17 mouse cellular contexts compared by ENCODE assay signal in the genomic region with DNA sequence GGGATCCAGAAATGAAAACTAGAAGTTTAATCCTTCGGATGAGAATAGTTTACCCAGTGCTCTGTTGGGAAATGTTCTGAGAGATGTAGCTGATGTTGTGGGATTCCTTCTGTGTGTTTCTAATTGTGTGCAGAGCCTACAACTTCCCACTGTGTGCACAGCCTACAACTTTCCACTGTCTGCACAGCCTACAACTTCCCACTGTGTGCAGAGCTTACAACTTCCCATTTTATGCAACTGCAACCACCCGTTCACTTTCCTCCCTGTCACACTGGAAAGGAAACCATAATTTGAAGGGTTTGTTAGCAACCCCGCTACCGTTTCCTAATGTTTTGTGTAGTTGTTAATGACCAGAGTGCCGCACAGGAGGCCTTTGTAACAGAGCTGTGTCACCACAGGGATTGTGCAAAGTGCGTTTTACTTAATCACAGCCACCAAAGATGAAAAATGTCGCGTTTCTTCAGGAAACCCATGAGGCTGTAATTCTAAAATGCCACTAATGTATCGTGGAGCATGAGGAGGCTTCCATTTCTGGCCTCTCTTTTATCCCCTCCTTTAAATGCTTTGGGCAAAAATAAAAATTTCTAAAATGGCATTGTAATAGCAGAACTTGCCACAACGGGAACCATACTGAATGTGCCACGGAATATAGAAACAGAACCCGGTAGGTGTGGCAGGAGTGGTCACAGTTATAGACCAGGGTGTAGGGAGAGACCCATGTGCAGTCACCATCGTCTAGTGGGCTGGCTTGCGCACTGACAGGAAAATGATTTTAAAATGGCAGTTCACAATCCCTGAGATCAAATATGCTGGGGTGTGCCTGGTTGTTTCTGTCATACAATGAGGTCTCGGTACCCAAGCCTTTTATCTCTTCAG.
DNase-seq lines count a peak whose midpoint lies in the region; ATAC-seq and TF ChIP-seq lines count a peak whose summit lies in the region.
"Had no signal": no experiment of that assay in that cellular context is flagged by ENCODE, and none has a peak within 500 bp of the region (broad histone marks: within the 10 kb centered on the region; RNA-seq: fewer than 3 reads in every experiment).

No protein-coding gene starts in this region.

- no peaks in the 10 kb centered on the region for H3K4me1 ChIP-seq in forebrain, embryonic 15.5 days
- H3K4me1 ChIP-seq in forebrain, embryonic 10.5 days = peaks cover 22% of the 10 kb centered on the region
- H3K4me1 ChIP-seq in hindbrain, postnatal 0 days (ENCODE audit: insufficient read depth, low read length) = peaks cover under 1% of the 10 kb centered on the region; the same call in 1 of the 2 replicates
- H3K4me1 ChIP-seq: intestine, embryonic 15.5 days had no signal

- WGBS in forebrain, embryonic 15.5 days = 52% methylated on average over 15 of the region's 15 CpGs
- 83% methylated on average over 15 of the region's 15 CpGs for WGBS in forebrain, embryonic 10.5 days
- WGBS in hindbrain, postnatal 0 days = 66% methylated on average over 15 of the region's 15 CpGs

- no peaks in the 10 kb centered on the region for H3K27me3 ChIP-seq in forebrain, embryonic 15.5 days
- H3K27me3 ChIP-seq in forebrain, embryonic 10.5 days (ENCODE audit: poor library complexity, severe bottlenecking) = no peaks in the 10 kb centered on the region
- H3K27me3 ChIP-seq in hindbrain, postnatal 0 days (ENCODE audit: insufficient read depth, low read length) = no peaks in the 10 kb centered on the region
- H3K27me3 ChIP-seq: forebrain, embryonic 12.5 days; intestine, embryonic 15.5 days; Patski had no signal

- no peaks in the 10 kb centered on the region for H3K9me3 ChIP-seq in forebrain, embryonic 15.5 days
- no peaks in the 10 kb centered on the region for H3K9me3 ChIP-seq in forebrain, embryonic 10.5 days
- H3K9me3 ChIP-seq in hindbrain, postnatal 0 days (ENCODE audit: low read length) = no peaks in the 10 kb centered on the region
- H3K9me3 ChIP-seq: forebrain, embryonic 12.5 days; intestine, embryonic 15.5 days had no signal

- H3K4me3 ChIP-seq in forebrain, embryonic 15.5 days = no peak overlapping the region
- no peak overlapping the region for H3K4me3 ChIP-seq in forebrain, embryonic 10.5 days
- no peak overlapping the region for H3K4me3 ChIP-seq in hindbrain, postnatal 0 days (ENCODE audit: low read length)
- H3K4me3 ChIP-seq: forebrain, embryonic 12.5 days; intestine, embryonic 15.5 days had no signal

- H3K9ac ChIP-seq in forebrain, embryonic 15.5 days (replicated peaks) = no peak overlapping the region
- no peak overlapping the region for H3K9ac ChIP-seq in hindbrain, postnatal 0 days (replicated peaks; ENCODE audit: low read length)
- H3K9ac ChIP-seq: forebrain, embryonic 12.5 days; intestine, embryonic 15.5 days had no signal

- H3K4me2 ChIP-seq in forebrain, embryonic 15.5 days (replicated peaks) = no peak overlapping the region
- no peak overlapping the region for H3K4me2 ChIP-seq in hindbrain, postnatal 0 days (ENCODE audit: low read depth, low read length)
- H3K4me2 ChIP-seq: forebrain, embryonic 12.5 days; intestine, embryonic 15.5 days had no signal

- ATAC-seq in forebrain, embryonic 15.5 days (replicated peaks) = 0 out of 2 replicates have a peak, but pooled peaks have one; percentile 29
- ATAC-seq in hindbrain, postnatal 0 days = no peak
- ATAC-seq in monocyte, adult 5-6 weeks (replicated peaks; ENCODE audit: insufficient number of reproducible peaks, low FRiP score, low TSS enrichment, poor library complexity, severe bottlenecking) = peak; percentile 49; the same call in 1 of the 2 replicates
- ATAC-seq in CD4-positive, CD25-positive, alpha-beta regulatory T cell, adult 4 months = no peak
- ATAC-seq: intestine, embryonic 15.5 days; Patski had no signal

- H3K36me3 ChIP-seq in forebrain, embryonic 15.5 days = no peaks in the 10 kb centered on the region
- H3K36me3 ChIP-seq in forebrain, embryonic 10.5 days (replicated peaks) = no peaks in the 10 kb centered on the region
- no peaks in the 10 kb centered on the region for H3K36me3 ChIP-seq in hindbrain, postnatal 0 days (ENCODE audit: insufficient read depth, low read length)
- H3K36me3 ChIP-seq: forebrain, embryonic 12.5 days; intestine, embryonic 15.5 days had no signal

- no peak for DNase-seq in forebrain, embryonic 10.5 days (ENCODE audit: extremely low spot score, low spot score)
- DNase-seq in lung, postnatal 36 days = peak; percentile 22
- DNase-seq in lung, postnatal 10 days = no peak
- DNase-seq in hindbrain, postnatal 0 days (ENCODE audit: low spot score) = peak; percentile 19
- no peak for DNase-seq in MN1 (ENCODE audit: low spot score)
- DNase-seq: adrenal gland, postnatal 36 days; cerebellum, adult 2 months; gastrocnemius, postnatal 10 days; heart, postnatal 10 days; kidney, postnatal 25 days; right cerebral cortex, adult 18-20 months had no signal

- no peak for TF ChIP-seq CTCF in hindbrain, postnatal 0 days (IDR thresholded peaks at IDR 0.05; ENCODE audit: low read depth)

- H3K27ac ChIP-seq in forebrain, embryonic 15.5 days (replicated peaks) = no peak overlapping the region
- no peak overlapping the region for H3K27ac ChIP-seq in forebrain, embryonic 10.5 days
- no peak overlapping the region for H3K27ac ChIP-seq in hindbrain, postnatal 0 days
- H3K27ac ChIP-seq: forebrain, embryonic 12.5 days; intestine, embryonic 15.5 days had no signal

Comparison
In these comparisons a context has a peak if more than half of its experiments do, and no peak if none do; other contexts are left out.
1. DNase-seq: peak in lung, postnatal 36 days (single experiment) and hindbrain, postnatal 0 days (single experiment); none in forebrain, embryonic 10.5 days (single experiment), lung, postnatal 10 days (single experiment) and MN1 (single experiment).
2. ATAC-seq: peak in forebrain, embryonic 15.5 days (single experiment) and monocyte, adult 5-6 weeks (single experiment); none in hindbrain, postnatal 0 days (single experiment) and CD4-positive, CD25-positive, alpha-beta regulatory T cell, adult 4 months (single experiment).